In the genomic region with DNA sequence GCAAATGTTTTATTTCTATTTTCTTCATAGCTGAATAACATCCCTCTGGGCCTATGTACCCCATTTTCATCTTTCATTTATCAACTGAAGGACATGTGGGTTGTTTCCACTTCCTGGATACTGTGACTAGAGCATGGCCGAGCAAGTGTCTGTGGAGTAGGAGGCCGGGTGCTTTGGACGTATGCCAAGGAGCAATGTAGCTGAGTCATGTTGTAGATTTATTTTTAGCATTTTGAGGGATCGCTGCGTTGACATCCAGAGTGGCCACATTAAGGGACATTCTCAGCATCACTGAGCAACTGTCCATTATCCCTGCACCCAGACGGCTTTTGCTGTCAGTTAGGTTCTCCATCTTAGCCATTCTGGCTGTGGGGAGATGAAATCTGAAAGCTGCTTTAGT, we compare ENCODE assay signal across 8 mouse cellular contexts. TPM values are rescaled to one million over a fixed set of nuclear protein-coding genes. Genes with fewer than 3 reads are reported as not detected.
DNase-seq lines count a peak whose midpoint lies in the region; ATAC-seq and TF ChIP-seq lines count a peak whose summit lies in the region.

No protein-coding gene starts in this region.

- H3K4me1 ChIP-seq in liver, postnatal 0 days (ENCODE audit: insufficient read depth): no peaks in the 10 kb centered on the region
- no peaks in the 10 kb centered on the region for H3K4me1 ChIP-seq in liver, embryonic 12.5 days

- no peaks in the 10 kb centered on the region for H3K36me3 ChIP-seq in liver, postnatal 0 days (replicated peaks; ENCODE audit: insufficient read depth, low read length)
- no peaks in the 10 kb centered on the region for H3K36me3 ChIP-seq in liver, embryonic 12.5 days

- WGBS in liver, postnatal 0 days (ENCODE audit: insufficient replicate concordance): 24% methylated on average over 6 of the region's 6 CpGs
- WGBS in liver, embryonic 12.5 days (ENCODE audit: insufficient replicate concordance): 34% methylated on average over 6 of the region's 6 CpGs

- TF ChIP-seq EP300 in liver, postnatal 0 days (IDR thresholded peaks at IDR 0.05; ENCODE audit: low read depth): no peak

- peak; percentile 13 for DNase-seq in gastrocnemius, postnatal 14 days
- no peak for DNase-seq in gastrocnemius, postnatal 10 days
- no peak for DNase-seq in liver, postnatal 0 days
- peak; percentile 79 for DNase-seq in MN1 (ENCODE audit: low spot score)
- peak; percentile 48 to 53 for DNase-seq in heart, postnatal 10 days
- DNase-seq in layer of hippocampus, adult 9-10 months (ENCODE audit: low spot score): no peak
- no peak for DNase-seq in spleen, postnatal 14 days (ENCODE audit: low spot score in 2 of 2)

- H3K9ac ChIP-seq in liver, postnatal 0 days (replicated peaks): no peak overlapping the region
- no peak overlapping the region for H3K9ac ChIP-seq in liver, embryonic 12.5 days

- intact Hi-C loops in gastrocnemius, postnatal 14 days (cut with DNase I; ENCODE audit: low total_unique reads): no loop called here
- intact Hi-C loops in heart, postnatal 10 days (cut with DNase I): no loop called here

- H3K9me3 ChIP-seq in liver, postnatal 0 days (ENCODE audit: low read length): no peaks in the 10 kb centered on the region
- no peaks in the 10 kb centered on the region for H3K9me3 ChIP-seq in liver, embryonic 12.5 days (replicated peaks)

- H3K4me2 ChIP-seq in liver, postnatal 0 days (ENCODE audit: low read depth, low read length): no peak overlapping the region
- no peak overlapping the region for H3K4me2 ChIP-seq in liver, embryonic 12.5 days

- TF ChIP-seq CTCF in liver, postnatal 0 days (IDR thresholded peaks at IDR 0.05; ENCODE audit: low read depth): no peak

- no peak overlapping the region for H3K27ac ChIP-seq in liver, postnatal 0 days (ENCODE audit: low read depth)
- H3K27ac ChIP-seq in liver, embryonic 12.5 days: no peak overlapping the region

- peak; percentile 41 for ATAC-seq in liver, postnatal 0 days
- no peak for ATAC-seq in liver, embryonic 12.5 days

- no peaks in the 10 kb centered on the region for H3K27me3 ChIP-seq in liver, postnatal 0 days (ENCODE audit: insufficient read depth, low read length)
- H3K27me3 ChIP-seq in liver, embryonic 12.5 days (replicated peaks): no peaks in the 10 kb centered on the region

- no peak overlapping the region for H3K4me3 ChIP-seq in liver, postnatal 0 days (ENCODE audit: low read depth, low read length)
- H3K4me3 ChIP-seq in liver, embryonic 12.5 days: no peak overlapping the region

RNA-seq across cellular contexts. Expression of a gene that starts 20.5 kb away (rescaled TPM):
- total RNA-seq in gastrocnemius, postnatal 14 days (2021): 1 to 10 TPM in 1 of 2 experiments, under 1 TPM in 1; 0.92 to 1.4 TPM
- total RNA-seq in gastrocnemius, postnatal 10 days (2021): 1 to 10 TPM; 1.3 to 1.9 TPM
- polyA plus RNA-seq in liver, postnatal 0 days (2015; fragmentation: Nextera tagmentation; extraction: Ambion mirVana): 0.53 and 0.60 TPM in 2 replicates
- polyA plus RNA-seq in liver, embryonic 12.5 days (2016; fragmentation: Nextera tagmentation; extraction: Ambion mirVana): 1.2 and 2.0 TPM in 2 replicates
- 10 to 100 TPM in 1 of 2 experiments, 1 to 10 TPM in 1; 7.0 to 10.1 TPM for total RNA-seq in heart, postnatal 10 days (2021)

Comparison
In these comparisons a context has a peak if more than half of its experiments do, and no peak if none do; other contexts are left out.
1. DNase-seq: peak in gastrocnemius, postnatal 14 days (single experiment), MN1 (single experiment) and heart, postnatal 10 days (2 of 2); none in gastrocnemius, postnatal 10 days (single experiment), liver, postnatal 0 days (single experiment), layer of hippocampus, adult 9-10 months (single experiment) and spleen, postnatal 14 days (0 of 2).